Mouse (Mus musculus): ENCODE results near the gene Ric1. TPM values are rescaled to one million over a fixed set of nuclear protein-coding genes. Genes with fewer than 3 reads are reported as not detected.
"Not testable (repeated sequence)": the region's sequence is repeated elsewhere in the genome, so short reads cannot be mapped to it uniquely, and the experiment has no call there.

Ric1 gene
- total RNA-seq, 2 experiments from 2014 or later: 25.6 to 28.0 TPM

DNA sequence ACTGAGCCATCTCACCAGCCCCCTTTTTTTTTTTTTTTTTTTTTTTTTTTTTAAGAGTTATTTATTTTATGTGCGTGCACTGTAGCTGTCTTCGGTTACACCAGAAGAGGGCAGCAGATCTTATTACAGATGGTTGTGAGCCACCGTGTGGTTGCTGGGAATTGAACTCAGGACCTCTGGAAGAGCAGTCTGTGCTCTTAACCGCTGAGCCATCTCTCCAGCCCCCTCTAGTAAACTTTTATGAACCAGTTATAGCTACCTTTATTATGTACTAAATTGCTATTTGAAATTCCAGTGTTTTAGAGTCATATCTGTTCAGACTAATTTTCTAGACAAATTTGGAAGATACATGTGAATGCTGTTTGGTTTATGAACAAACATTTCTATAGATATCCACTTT, 3.5 kb downstream of the Ric1 start:
- not testable (repeated sequence) for DNase-seq (ENCODE audit: low spot score)

DNA sequence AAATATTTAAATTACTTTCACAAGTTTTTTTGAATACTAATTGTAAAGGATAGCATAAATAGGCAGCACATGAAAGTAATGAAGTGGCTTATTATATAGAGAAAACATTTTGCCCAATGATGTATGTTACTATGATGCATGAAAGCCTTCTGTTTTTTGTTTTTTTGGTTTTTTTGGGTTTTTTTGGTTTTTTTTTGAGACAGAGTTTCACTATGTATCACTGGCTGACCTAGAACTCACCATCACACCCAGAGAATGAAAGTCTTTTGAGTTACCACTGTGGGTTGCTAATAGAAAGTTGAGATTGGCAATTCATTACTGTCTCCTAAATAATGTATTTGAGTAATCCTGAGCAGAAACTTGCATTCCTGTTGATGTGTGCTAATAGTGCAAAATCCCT, 4.8 kb downstream of the Ric1 start:
- no peak for DNase-seq (ENCODE audit: low spot score)

DNA sequence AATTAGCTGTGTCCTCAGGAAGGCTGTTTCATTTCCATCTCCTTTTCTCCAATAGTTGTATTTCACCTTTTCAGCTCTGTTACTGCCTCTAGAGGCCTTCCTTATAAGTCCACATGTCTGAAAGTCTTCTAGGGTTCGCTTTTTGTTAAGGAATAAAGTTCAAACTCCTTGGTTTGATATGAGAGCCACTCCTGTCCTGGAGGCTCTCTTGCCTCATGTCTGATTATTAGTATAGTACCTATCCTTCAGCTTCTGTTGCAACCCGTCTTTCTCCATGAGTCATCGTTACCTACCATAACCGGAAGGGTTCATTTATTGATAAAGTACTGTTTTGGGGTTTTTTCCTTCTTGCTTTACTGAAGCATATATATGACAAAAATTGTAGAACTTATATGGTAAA, 5.2 kb downstream of the Ric1 start:
- DNase-seq (ENCODE audit: low spot score): no peak

DNA sequence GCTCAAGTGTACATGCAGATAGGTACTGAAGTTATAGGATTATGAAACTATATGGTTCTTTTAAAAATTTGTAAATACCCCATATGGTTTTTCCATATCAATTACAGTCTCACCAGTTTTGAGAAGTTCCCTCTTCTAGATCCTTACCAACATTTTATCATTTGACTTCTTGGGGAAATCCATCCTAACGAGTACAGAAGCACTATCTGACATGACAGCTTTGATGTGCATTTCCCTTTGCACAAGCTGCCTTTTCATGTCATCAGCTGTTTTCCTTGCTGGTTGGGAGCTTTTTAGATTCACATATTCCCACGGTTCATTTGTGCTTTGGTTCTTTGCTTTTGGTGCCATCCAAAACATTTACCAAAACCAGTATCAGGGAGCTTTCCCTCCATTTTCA, 6.5 kb downstream of the Ric1 start:
- no peak for DNase-seq (ENCODE audit: low spot score)

DNA sequence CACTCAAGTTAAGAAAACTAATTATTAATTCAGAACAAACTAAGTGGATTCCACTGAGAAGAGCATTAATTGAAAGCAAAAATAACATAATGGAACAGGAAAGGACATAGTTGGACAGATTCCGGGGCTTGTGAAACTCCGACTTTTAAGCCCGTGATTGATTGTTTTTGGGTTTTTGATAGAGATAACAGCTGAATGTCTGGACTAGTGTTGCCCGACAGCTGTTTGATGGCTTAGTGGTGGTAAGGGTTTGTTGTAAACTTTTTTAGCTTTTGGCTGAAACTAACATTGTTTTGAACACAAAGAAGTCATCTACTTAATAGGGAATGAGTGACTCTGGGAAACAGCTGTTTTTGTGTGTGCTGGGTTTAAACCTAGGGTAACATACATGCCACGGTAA, 11.9 kb downstream of the Ric1 start:
- no peak for DNase-seq (ENCODE audit: low spot score)

DNA sequence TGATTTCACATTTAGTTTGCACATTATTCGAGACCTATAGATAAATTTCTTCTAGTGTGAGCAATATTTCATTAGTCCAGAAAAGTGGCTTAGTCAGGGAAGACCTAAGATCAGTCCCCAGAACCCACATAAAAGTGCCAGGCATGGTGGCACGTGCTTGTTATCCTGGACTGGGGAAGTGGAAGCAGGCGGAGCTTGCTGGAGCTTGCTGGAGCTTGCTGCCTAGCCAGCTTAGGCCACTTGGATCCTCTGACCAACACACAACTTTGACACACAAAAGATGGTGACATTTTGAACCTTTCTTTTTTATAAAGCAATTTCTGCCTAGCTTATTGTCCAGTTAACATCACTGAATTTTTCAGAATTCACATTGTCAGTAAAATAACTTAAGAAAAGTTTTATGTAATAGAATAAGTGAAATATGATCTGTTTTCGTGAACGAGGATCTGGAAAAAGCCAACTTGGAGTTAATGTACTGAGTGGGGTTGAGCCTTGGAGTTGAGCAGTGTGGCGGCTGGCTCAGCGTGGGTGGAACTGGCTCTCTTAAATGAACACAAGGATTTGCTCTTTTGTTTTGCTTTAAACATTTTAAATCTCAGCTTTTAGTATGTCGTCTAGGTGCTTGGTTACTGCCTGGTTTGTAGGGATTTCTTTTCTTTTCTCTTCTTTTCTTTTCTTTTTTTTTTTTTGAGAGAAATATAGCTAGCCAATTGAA, 20.3 kb downstream of the Ric1 start:
- no peak for DNase-seq (ENCODE audit: low spot score)

DNA sequence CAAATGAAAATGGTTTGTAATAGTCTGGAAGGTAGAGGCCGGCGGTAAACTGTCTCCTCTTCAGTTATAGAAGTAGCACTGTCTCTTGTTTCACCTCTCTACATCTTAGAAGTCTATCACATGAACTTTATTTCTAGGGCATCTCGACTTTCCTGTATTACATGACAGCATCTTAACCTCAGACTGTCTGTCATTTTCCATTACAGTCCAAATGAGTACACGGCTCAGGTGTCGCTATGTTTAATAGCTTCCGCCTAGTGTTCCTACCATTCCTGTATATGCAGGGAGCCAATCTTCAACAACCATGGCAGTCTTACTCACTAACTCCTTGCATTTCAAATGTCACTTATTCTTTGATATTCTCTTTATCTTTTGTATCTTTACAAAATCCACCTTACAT, 21.9 kb downstream of the Ric1 start:
- DNase-seq (ENCODE audit: low spot score): peak; percentile 56

DNA sequence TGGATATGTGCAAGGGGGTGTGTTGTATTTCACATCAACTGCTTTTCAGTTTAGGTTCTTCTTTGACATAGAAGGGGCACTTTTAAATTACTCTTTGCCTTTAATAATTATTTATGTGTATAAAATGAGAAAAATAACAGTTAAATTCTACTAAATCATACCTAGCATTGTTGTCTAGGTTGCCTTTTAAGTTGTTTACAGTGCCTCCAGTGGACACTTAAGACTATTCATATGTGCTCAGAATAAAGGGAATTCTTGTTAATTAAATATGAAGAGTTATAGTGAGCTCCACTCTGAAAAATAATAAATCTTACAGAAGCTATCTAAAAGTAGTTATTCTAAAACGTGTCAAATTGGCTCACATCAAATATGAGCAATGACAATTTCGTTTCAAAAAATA, 28.5 kb downstream of the Ric1 start:
- DNase-seq (ENCODE audit: low spot score): no peak

DNA sequence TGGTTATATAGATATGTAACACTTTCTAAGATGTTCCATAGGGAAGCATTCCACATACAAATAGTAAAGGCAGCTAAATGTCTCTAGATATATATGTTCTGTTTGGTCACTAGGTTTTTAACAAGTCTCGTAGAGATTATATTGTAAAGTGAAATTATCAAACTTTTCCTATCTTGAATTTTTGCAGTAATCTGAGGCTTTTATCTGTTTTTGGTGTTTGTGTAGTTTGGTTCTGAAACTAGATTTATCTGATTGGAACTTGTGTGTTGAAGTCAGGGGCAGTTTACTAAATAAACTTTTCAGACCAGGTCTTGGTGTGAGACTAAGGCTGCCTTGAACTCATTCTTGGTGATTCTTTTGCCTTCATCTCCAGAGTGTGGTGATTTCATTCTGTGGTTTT, 29.0 kb downstream of the Ric1 start:
- DNase-seq (ENCODE audit: low spot score): no peak

DNA sequence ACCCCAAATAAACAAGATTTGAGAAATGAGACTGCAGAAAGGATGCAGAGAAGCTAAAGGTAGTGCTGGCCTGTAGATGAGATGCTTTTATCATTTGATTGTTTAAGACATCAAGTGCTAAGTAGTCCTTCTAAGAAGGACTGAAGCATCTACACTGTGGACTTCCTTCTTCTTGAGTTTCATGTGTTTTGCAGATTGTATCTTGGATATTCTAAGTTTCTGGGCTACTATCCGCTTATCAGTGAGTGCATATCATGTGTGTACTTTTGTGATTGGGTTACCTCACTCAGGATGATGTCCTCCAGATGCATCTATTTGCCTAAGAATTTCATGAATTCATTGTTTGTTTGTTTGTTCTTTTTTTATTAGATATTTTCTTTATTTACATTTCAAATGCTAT, 29.9 kb downstream of the Ric1 start:
- not testable (repeated sequence) for DNase-seq (ENCODE audit: low spot score)

DNA sequence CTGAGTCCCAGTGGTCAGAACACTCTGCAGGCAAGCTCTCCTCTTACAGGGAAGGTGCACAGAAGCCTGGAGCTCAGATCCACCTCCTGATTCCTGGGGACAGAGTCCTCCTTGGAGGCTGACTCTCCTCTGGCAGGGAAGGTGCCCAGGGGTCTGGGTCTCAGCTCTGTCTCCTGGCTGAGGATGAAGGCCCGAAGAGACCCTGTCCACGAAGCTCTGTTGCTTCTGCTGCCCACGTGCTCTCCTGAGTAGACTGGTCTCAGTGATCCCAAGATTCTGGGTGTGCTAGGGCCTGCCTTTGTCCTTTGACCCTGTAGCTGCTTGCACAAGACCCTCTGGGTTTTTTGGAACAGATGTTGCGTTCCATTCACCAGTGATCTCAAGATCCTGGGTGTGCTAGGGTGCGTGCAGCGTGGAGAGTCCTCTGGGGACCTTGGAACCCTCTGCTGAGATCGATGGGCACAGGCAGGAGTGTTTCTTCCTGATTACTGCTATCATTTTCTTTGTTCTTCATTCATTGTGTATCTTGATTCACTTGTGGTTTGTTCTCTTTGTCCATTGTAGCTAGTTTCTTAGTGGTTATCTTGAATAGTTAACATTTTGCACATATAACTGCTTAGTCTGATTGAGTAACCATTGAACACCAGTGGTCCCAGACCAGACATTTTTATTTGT, 35.2 kb downstream of the Ric1 start:
- DNase-seq (ENCODE audit: low spot score): not testable (repeated sequence)

DNA sequence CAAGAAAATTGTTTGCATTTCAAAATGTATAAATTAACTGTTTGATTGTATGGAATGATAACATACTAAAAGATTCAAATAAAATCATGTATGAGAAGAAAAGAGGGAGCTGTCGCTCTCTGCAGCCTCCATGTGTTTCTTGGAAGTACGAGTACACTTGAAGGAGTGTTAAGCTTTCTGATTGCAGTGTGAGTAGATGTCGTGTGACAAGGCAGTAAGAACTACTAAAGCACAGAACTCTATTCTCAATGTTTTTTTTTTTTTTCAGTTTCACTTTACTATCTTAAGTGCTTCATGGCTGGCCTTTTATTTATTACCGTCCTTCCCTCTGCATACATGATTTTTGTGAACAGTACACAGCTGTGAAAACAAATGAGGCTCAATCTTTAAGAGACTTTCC, 40.1 kb downstream of the Ric1 start:
- DNase-seq (ENCODE audit: low spot score): no peak

DNA sequence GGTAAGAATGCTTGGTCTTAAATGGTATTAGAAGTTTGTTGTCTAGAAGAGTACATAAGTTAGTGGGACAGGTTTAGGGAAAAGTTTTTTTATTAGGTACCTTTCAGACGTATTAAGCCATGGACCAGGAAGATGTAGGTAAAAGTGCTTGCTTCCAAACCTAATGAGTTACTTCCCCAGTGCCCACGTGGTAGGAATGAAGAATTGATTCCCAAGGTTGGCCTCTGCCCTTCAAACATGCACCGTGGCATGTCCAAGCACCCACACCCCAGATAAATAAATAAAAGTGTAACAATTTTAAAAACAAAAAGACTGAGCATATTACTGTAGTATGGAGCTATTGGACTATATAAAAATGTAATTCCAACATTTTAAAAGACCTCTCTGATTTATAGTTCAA, 40.5 kb downstream of the Ric1 start:
- no peak for DNase-seq (ENCODE audit: low spot score)

DNA sequence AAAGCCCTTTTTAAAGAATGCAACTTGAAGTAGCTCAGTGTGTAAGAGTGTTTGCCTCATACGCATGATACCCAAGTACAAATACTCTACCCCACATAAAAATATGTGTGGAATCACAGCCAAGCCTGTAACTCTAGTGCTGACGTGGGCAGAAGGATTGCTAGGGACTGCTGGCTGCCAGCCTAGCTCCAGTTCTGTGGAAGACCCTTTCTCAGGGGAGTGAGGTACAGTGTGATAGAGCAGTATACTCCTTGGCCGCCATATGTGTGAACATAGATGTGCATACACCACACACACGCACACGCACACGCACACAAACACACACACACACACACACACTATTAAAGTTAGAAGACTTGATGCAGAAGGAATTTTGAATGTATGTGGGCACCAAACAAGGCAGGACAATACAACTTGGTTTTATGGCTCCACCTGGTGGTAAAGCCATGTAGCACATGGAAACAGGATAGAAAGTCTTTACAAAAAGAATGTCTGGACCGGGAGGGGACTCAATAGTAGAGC, 41.2 kb downstream of the Ric1 start:
- peak; percentile 57 for DNase-seq (ENCODE audit: low spot score)

DNA sequence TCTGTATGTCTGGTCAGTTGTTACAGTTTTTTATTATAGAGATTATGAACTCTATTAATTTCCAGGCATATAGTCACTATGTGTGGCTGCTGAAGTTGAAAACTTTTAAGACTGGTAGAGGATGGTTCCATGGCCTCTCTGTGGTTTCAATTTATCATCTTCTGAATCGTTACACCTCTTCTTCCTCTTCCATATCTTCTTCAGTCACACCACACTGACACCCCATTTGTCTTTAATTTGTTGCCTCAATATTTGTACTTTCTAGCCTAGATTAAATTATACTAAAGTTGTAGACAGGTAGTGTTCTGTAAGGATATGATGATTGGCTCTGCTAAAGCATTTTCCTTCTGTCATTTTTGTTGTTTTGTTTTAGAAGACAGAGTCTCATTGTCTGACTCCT, 44.4 kb downstream of the Ric1 start:
- DNase-seq (ENCODE audit: low spot score): no peak

DNA sequence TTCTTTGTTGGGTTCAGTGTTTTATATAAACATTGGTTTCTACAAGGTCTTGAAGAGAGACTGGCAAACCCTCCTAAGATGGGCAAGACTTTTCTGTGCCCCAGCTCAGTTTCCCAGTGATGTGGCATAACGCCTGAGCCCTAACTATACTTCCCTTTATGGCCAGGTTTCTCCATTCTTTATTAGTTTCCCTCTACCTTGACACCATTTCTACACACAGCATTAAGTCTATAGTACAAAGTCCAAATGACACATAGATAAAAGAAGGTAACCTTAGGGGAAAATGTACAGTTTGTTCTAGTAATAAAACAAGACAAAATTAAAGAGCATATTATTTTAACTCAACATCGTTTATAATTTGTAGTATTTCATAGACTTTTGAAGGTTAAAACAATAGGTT, 60.4 kb downstream of the Ric1 start:
- no peak for DNase-seq (ENCODE audit: low spot score)

DNA sequence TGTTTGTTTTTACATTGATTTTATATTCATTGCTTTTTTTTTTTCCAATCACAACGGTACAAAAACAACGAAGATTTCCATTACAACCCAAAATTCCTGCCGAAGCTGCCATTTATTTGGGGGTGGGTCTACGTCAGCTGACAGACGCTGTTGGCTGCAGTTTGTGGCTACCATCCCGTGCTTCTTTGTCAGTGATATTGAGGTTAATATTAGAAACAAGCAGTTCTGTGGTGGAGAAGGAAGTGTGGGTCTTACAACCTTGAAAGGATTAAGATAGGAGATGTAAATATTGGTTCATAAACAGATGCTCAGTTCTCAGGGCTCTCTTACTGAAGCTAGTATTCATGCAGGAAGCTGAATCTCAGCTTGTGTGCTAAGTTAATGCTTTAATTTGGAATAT, 61.7 kb downstream of the Ric1 start:
- no peak for DNase-seq (ENCODE audit: low spot score)

DNA sequence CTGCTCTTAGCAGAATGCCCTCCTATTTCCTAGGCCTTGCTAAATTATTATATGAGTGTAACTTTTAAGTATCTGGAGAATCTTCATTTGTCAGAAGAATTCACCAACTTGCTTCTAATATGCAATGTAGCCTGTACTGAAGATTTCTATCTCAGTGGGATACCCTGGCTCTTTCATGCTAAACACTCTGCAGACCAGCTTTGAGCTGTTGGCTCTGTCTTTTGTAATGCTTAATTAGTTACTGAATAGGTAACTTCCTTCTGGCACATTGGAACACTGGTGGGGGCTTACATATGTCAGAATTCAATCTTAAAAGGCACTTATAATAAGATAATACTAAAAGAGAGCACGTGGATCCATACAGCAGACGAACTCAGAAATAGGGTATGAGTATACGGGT, 71.7 kb downstream of the Ric1 start:
- DNase-seq (ENCODE audit: low spot score): not testable (repeated sequence)

DNA sequence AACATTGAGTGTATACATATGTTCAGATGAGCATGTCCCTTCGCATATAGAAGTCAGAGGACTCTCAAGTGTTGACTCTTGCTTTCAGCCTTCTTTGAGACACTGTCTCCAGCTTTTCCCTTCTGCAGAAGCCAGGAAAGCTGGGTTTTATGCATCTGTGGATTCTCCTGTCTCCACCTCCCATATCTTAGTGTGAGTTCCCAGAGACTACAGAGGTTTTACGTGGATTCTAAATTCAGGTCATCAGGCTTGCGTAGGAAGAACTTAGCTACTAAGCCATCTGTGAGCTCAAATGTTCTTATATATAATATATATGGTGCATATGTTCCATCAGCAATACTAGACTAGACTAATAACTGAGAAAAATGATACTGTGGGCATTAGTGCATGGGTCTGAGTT, 74.2 kb downstream of the Ric1 start:
- no peak for DNase-seq (ENCODE audit: low spot score)

DNA sequence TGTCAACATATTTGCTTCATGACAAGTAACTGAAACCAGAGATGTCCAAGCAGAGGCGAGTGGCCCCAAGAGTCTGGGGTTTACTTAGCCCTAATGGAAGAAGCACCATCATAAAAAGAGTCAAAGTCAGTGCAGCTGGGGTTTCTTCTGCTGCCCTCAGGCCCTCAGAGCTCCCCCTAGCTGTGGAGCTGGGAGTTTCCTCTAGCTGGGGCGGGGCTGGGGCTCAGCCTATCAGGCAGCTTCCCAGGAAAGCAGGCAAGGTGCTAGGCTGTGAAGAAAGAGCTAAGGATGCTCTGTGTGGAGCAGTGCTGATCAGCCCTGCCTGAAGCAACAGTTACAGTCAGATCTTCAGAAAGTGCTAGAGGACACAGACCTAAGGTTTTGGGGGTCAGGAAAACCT, 74.9 kb downstream of the Ric1 start:
- DNase-seq (ENCODE audit: low spot score): no peak

DNA sequence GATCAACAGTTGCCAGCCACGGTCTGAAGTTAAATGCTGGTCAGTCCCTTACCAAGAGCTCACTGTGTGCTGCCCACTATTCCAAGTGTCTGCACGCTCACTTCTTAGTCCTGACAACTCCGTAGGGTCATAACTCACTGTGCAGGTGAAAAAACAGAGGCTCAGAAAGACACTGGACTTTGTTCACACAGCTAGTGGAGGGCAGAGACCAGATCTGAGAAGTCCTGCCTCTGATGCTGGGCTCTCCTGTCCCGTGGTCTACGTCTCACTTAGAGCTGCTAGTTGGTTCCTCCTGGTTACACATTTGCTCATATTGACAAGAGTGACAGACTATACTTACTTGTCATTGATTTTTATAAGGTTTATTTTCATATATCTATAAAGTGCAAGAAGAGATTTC, 76.9 kb downstream of the Ric1 start:
- no peak for DNase-seq (ENCODE audit: low spot score)

DNA sequence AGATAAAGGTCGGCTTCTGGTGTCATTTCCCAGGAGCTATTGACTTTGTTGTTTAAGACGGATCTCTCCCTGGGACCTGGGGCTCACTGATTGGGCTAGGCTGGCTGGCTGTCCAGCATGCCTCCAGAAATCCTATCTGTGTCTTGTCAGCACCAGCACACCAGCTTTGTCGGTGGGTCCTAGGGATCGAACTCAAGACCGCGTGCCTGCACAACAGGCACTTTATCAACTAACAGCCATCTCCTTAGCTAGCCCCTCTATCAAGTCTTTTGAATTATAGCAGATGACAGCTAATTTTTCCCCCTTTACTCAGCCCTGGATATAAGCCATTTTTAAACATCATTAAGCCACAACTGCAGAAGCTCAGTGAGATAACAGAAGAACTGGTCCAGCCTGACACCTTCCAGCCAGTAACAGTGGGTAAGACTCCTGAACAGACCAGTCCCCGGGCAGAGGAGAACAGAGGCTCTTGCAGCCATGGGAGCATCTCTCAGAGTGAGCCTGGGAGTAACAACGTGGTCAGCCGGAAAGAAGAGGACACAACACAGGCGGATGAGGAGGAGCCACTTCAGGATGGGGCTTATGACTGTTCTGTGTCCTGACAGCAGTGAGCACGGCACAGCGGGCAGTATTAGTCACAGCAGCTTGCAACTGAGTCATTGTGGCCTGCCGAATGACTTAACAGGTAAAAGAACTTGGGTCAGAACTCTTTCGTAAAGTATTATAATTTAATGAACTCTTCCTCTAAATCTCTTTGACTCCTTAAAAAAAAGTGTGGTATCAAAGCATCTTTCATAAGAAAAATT, 81.7 kb downstream of the Ric1 start:
- no peak for DNase-seq (ENCODE audit: low spot score)
